Mouse (Mus musculus) embryo, embryonic 11 days (tissue): Measurements from ENCODE around the gene Gm13212.
"Not testable (repeated sequence)": the region's sequence is repeated elsewhere in the genome, so short reads cannot be mapped to it uniquely, and the experiment has no call there.

Experiments used
- DNase-seq: peaks from one replicate; pipeline ENCODE4 v3.0.0-alpha.2; 2015

Gm13212 gene

DNA sequence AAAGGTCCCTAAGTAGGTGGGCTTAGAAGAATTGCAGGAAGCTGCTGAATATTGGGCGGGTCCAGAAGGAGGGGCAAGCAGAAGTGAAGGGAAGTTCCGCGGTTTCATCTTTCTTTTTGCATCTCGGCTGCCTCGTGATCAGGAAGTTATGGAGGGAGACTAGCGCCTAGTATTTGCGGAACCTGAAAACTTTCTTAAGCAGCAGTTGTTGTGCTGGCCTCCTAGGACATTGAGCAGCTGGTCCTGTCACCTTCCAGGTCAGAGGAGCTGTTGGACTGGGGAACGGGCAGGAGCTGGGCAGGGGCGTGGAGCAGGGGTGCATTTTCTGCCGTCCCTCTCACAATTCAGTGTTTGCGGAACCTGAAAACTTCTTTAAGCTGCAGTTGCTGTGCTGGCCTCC is at the start of gene Gm13212:
TSS of gene Gm13212 (plus strand) at position 89 of the 400 bp plus-strand sequence.
- peak; percentile 33 for DNase-seq

DNA sequence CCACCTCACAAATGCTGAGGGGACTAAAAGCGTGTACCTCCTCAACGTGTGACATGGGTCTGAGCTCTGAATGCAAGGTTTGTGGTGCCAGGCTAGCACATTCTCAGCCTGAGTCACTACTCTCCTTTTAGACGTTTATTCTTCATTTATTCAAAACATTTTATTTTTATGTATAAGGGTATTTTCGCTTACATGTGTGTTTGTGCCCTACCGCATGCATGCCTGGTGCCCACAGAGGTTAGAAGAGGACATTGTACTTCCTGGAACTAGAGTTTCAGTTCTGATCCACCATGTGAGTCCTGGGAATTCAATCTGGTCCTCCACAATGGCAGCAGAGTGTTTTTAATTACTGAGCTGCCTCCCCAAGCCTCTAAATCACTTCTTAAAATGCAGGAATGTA is 41.1 kb upstream of the Gm13212 start:
- not testable (repeated sequence) for DNase-seq

DNA sequence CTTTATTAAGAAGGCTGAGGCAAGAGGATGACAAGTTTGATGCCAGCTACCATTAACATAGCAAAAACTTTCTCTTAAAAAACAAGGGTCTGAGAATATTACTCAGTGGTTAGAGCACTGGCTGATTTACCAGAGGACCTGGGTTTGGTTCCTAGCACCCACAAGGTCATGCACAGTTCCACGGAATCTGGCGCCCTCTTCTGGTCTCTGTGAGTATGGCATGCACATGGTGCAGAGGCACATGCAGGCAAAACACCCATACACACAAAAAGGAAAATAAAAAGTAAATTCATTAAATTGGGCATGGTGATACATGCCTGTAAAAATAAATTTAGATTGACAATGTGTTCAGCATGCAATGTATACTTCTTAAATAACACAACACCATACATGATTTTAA is 39.9 kb upstream of the Gm13212 start:
- DNase-seq, result not testable (repeated sequence)

DNA sequence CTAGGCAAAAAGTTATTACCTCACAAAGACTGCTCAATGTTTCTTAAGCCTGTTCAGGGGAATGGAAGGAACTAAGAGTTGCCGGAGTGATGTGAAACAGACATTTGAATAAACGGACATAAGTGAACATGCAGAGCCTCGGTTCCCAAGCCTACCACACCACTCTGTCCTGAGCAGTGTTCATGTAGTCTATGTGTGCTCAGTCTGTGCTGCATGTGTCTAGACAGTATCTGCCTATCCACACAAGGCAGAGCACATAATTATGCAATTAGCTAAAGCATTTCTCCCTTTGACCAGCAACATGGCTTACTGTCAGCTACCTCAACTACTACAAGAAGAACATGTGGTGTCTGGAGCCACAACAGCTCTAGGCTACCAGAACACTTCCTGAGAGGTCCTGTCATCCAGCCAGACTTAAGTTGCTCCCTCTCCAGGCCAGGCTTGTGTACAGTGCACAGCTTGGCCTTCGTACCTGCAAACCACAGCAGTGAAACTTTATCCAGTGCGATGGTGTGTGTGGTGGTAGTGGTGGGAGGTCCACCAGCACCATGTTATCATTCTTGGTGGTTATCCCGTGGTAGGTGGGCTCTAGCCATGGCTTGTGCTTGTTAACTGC is 39.1 kb upstream of the Gm13212 start:
- DNase-seq, result not testable (repeated sequence)

DNA sequence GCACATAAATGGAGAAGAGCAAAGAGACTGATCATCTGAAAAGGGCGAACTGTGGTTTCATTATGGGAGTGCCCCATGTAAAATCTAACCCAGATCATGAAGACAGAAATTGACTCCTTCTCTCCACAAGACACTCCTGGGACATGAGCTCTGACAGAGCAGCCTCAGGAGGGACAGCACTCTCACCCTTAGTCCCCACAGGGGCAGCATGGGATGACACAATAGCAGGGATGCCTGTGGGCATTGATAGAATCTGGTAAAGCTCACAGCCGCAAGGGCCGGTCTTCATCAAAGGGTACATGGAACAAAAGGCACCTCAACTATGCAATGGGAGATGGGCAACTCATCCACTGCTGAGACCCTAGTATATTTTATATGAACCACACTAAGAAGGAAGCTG is 38.5 kb upstream of the Gm13212 start:
- DNase-seq, result not testable (repeated sequence)

DNA sequence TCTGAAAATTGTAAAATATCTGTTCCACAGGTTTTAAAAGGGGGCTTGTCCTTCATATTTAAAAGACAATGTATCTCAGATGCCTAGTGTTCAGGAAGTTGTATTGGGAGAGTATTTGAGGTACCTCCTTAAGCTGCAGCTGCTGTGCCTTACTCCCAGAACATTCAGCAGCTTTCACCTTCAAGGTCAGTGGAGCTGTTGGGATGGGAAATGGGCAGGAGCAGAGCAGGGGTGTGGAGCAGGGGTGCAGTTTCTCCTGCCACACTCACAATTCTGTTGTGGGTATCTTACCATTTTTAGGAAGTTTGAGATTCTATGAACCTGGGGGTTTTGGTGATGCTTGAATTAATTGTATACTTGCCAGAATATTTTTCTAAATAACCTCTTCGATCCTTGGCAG is 28.3 kb upstream of the Gm13212 start:
- no peak for DNase-seq

DNA sequence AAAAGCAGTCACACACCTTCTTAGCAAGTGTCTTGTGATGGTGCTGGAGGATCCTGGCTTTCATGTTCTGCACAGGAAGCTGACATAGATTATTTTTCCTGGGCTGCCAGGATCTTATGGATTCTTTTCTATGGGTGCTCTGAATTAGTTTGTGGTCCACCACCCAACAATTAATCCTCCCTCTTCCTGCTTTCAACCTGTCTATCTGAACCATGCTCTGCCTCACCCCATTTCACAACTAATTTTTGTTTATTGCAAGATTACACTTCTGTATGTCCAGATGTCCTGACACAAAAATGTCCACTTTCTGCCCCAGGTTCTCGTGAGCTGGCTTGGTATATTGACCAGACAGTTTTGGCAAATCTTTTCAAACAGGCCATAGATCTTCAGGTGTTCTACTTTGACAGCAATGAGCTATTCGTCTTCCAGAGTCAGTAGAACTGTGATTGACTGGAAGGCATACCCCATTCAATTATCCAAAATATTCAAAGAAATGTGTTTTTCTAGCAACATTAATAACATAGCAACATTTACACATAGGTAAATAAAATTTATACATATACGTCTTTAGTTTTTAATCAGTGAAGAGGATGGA is 25.4 kb upstream of the Gm13212 start:
- no peak for DNase-seq

DNA sequence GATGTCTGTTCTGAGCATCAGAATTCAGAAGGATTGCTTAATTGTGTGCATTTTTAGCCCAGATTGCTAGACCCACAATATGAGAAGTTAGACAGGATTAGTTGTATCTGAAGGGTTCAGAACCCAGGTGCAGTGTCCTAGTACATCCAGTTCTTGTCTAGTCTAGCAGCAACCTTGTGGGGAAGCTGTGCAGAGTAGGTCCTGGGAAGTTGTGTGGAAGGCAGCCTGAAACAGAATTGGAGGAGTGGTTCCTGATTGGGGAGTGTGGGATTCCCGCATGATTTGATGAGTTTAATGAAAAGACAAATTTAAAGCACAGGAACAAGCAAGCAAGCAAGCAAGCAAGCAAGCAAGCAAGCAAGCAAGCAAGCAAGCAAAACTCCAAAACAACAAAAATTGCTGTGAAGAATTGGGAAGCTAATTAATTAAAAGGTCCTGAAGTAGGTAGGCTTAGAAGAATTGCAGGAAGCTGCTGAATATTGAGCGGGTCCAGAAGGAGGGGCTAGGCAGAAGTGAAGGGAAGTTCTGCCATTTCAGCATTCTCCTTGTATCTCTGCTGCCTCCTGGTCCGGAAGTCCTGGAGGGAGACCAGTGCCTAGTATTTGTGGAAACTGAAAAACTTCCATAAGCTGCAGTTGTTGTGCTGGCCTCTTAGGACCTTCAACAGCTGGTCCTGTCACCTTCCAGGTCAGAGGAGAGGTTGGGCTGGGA is 20.7 kb upstream of the Gm13212 start:
- DNase-seq, result no peak

DNA sequence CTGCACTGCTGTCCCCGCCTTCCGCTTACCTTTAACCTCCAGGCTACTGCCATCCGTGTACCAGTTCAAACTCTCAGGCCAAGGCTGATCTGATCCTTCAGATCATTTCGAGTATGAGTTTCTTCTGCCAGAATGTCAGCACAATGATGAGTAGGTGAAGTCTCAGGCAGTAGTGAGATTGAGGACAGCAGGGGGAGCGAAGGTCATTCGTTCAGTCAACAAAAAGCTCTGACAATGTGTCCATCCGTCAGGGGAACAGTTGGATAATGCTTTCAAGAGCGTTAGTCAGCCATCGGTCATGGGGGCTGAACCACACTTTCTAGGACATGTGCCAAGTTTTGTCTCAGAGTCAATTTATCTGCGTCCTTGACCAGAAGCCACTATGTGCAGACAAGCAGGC is 14.5 kb upstream of the Gm13212 start:
- not testable (repeated sequence) for DNase-seq

DNA sequence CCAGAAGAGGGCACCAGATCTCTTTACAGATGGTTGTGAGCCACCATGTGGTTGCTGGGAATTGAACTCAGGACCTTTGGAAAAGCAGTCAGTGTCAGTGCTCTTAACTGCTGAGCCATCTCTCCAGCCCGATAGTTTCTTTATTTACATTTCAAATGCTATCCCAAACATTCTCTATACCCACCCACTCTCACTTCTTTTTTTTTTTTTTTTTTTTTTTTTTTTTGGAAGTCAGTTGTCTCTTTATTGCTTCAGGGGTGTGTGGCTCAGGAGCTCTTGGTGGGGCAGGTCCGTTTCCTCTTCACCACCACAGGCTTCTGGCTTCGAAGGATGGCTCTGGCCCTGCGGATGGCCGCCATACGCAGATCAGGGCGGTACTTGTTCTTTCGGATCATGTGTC is 8.3 kb upstream of the Gm13212 start:
- not testable (repeated sequence) for DNase-seq

DNA sequence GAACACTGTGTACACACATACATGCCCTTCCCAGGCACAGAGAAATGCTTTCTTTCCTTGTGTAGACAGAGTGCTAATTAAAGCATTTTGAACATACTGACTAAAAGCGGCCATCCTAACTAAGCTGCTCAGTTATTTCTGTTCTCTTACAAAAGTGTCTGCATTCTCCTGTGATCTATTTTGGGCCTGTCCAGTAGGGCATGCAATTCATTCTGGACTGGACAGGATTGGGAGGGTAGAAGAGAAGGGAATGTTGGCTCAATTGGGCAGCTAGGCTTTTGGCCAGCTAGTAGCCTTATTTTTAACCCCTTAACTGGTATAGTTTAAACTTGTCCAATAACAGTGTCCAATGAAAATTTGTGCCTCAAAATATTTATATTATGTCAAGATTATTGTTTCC is 4.6 kb upstream of the Gm13212 start:
- not testable (repeated sequence) for DNase-seq

DNA sequence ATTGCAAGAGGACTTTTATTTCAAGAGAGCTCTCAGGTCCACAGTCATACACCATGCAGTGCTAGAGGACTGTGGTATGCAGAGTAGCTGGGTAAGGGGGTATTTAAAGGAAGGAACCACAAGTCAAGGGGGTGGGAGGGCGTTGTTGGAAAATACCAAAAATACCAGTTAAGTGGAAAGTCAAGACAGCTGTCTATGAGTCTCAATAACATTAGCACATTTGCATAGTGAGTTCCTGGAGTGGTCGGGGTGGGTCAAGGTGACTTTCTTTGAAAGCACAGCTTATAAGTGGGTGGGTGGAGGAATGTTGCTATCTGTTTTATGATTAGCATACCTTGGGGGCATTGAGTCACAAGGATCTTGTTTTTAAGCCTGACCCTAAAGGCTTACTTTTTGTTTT is 1.1 kb downstream of the Gm13212 start:
- not testable (repeated sequence) for DNase-seq

DNA sequence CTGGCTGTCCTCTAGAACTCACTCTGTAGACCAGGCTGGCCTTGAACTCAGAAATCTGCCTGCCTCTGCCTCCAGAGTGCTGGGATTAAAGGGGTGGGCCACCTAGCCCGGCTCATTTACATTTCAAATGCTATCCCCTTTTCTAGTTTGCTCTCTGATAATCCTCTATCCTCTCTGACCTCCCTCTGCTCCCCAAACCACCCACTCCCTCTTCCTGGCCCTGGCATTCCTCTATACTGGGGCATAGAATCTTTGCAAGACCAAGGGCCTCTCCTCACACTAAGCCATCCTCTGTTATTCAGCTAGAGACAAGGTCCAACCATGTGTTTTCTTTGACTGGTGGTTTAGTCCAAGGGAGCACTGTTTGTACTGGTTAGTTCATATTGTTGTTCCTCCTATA is 9.2 kb downstream of the Gm13212 start:
- not testable (repeated sequence) for DNase-seq

DNA sequence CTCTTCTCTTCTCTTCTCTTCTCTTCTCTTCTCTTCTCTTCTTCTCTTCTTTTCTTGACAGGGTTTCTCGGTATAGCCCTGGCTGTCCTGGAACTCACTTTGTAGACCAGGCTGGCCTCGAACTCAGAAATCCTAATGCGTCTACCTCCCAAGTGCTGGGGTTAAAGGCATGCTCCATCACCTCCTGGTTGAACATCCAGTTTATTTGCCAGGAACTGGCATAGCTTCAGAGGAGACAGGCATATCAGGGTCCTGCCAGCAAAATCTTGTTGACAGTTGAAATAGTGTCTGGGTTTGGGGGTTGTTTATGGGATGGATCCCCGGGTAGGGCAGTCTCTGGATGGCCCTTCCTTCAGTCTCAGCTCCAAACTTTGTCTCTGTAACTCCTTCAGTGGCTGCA is 9.8 kb downstream of the Gm13212 start:
- DNase-seq, result not testable (repeated sequence)

DNA sequence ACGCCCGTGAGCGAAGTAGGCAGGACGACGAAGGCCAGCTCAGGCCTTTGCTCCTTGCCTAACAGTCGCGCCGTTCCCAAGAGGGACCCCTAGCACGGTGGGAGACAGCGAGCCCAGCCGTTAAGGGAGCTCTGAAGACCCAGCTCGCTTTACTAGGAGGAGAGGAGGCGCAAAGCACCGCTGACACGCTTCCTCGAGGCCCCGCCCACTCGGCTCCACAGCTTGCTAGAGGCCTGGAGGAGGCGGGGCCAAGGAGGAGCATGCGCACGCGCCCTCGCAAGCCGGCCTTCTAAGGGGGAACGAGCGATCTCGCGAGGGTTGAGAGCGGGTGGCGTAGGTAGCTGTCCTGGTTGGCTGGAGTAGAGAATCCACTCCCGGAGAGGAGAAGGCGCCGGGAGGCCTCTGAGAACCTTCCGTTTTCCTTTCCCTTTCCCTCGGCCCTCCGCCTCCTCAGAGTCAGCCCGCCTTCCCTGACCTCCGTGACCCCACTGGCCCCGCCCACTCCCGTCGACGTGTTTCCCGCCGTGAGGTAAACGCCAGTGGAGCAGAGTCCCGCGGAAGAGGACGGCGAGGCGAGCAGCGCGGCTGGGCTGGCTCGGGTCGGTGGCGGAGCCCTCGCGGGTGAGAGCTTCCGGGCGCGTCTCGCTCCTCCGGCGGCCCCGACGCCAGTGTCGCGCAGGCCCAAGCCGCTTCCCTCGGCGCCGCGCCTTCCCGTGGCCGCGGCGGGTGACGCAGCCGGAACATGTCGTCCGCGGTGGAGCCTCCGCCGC is 55.6 kb downstream of the Gm13212 start:
- DNase-seq, result peak; percentile 1

DNA sequence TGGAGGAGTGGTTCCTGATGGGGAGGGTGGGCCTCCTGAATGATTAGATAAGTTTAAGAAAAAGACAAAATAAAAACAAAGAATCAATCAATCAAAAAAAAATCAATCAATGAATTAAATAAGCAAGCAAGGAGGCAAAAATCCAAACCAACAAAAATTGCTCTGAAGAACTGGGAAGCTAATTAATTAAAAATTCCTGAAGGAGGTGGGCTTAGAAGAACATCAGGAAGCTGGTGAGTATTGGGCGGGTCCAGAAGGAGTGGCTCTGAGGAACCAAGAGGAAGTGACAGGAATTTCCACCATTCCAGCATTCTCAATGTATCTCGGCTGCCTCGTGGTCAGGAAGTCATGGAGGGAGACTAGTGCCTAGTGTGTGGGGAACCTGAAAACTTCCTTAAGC is 85.4 kb downstream of the Gm13212 start, which contains the start of gene Zfp980:
TSS of gene Zfp980 (plus strand) at position 301 of the 400 bp plus-strand sequence.
- not testable (repeated sequence) for DNase-seq

DNA sequence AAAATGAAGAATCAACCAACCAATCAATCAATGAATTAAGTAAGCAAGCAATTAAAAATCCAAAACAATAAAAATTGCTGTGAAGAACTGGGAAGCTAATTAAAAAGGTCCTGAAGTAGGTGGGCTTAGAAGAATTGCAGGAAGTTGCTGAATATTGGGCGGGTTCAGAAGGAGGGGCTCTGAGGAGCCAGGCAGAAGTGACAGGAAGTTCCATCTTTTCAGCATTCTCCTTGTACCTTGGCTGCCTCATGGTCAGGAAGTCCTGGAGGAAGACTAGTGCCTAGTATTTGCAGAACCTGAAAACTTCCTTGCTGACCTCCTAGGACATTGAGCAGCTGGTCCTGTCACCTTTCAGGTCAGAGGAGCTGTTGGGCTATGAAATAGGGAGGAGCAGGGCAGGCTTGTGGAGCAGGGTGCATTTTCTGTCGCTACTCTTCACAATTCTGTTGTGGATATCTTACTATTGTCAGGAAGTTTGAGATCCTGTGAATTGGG is 89.4 kb downstream of the Gm13212 start:
- DNase-seq, result not testable (repeated sequence)
